Mouse (Mus musculus): ENCODE measurements around the gene Lef1. TPM values are rescaled to one million over a fixed set of nuclear protein-coding genes. Genes with fewer than 3 reads are reported as not detected.

The Lef1 gene
- total RNA-seq, 1 experiment from 2014 or later, result 39.2 TPM

GRCm38 (mm10) chr3:131137119-131137781 lies 27.0 kb downstream of the Lef1 start:
- ATAC-seq (ENCODE audit: extremely low read depth, insufficient number of reproducible peaks, low FRiP score, poor library complexity, severe bottlenecking), result no peak

- ATAC-seq (ENCODE audit: extremely low read depth, insufficient number of reproducible peaks, low FRiP score, poor library complexity, severe bottlenecking), result no peak
Measured at GRCm38 (mm10) chr3:131138224-131138623, 28.0 kb downstream of the Lef1 start.

- no peak for ATAC-seq (ENCODE audit: extremely low read depth, insufficient number of reproducible peaks, low FRiP score, poor library complexity, severe bottlenecking)
Measured at GRCm38 (mm10) chr3:131138797-131139196, 28.5 kb downstream of the Lef1 start.

- peak; percentile 18; the same call in 1 of the 2 replicates for ATAC-seq (ENCODE audit: extremely low read depth, insufficient number of reproducible peaks, low FRiP score, poor library complexity, severe bottlenecking)
Measured at GRCm38 (mm10) chr3:131139345-131140090, 29.2 kb downstream of the Lef1 start.

- ATAC-seq (ENCODE audit: extremely low read depth, insufficient number of reproducible peaks, low FRiP score, poor library complexity, severe bottlenecking), result no peak
Measured at GRCm38 (mm10) chr3:131140091-131140462, 29.8 kb downstream of the Lef1 start.

GRCm38 (mm10) chr3:131141546-131141945 lies 31.3 kb downstream of the Lef1 start:
- ATAC-seq (ENCODE audit: extremely low read depth, insufficient number of reproducible peaks, low FRiP score, poor library complexity, severe bottlenecking), result no peak

GRCm38 (mm10) chr3:131144250-131144649 lies 34.0 kb downstream of the Lef1 start:
- ATAC-seq (ENCODE audit: extremely low read depth, insufficient number of reproducible peaks, low FRiP score, poor library complexity, severe bottlenecking), result no peak

GRCm38 (mm10) chr3:131152921-131153320 lies 42.6 kb downstream of the Lef1 start:
- no peak for ATAC-seq (ENCODE audit: extremely low read depth, insufficient number of reproducible peaks, low FRiP score, poor library complexity, severe bottlenecking)

- ATAC-seq (ENCODE audit: extremely low read depth, insufficient number of reproducible peaks, low FRiP score, poor library complexity, severe bottlenecking), result no peak
Measured at GRCm38 (mm10) chr3:131153896-131154295, 43.6 kb downstream of the Lef1 start.

GRCm38 (mm10) chr3:131154576-131154975 lies 44.3 kb downstream of the Lef1 start:
- no peak for ATAC-seq (ENCODE audit: extremely low read depth, insufficient number of reproducible peaks, low FRiP score, poor library complexity, severe bottlenecking)

- ATAC-seq (ENCODE audit: extremely low read depth, insufficient number of reproducible peaks, low FRiP score, poor library complexity, severe bottlenecking), result no peak
Measured at GRCm38 (mm10) chr3:131155066-131155465, 44.8 kb downstream of the Lef1 start.

GRCm38 (mm10) chr3:131155657-131156056 lies 45.4 kb downstream of the Lef1 start:
- ATAC-seq (ENCODE audit: extremely low read depth, insufficient number of reproducible peaks, low FRiP score, poor library complexity, severe bottlenecking), result no peak

- no peak for ATAC-seq (ENCODE audit: extremely low read depth, insufficient number of reproducible peaks, low FRiP score, poor library complexity, severe bottlenecking)
Measured at GRCm38 (mm10) chr3:131156377-131156776, 46.1 kb downstream of the Lef1 start.

- ATAC-seq (ENCODE audit: extremely low read depth, insufficient number of reproducible peaks, low FRiP score, poor library complexity, severe bottlenecking), result peak; percentile 42; the same call in 1 of the 2 replicates
Measured at GRCm38 (mm10) chr3:131157471-131157870, 47.2 kb downstream of the Lef1 start.

GRCm38 (mm10) chr3:131159204-131159760 lies 49.0 kb downstream of the Lef1 start:
- ATAC-seq (ENCODE audit: extremely low read depth, insufficient number of reproducible peaks, low FRiP score, poor library complexity, severe bottlenecking), result no peak

GRCm38 (mm10) chr3:131159881-131160615 lies 49.8 kb downstream of the Lef1 start:
- no peak for ATAC-seq (ENCODE audit: extremely low read depth, insufficient number of reproducible peaks, low FRiP score, poor library complexity, severe bottlenecking)

- no peak for ATAC-seq (ENCODE audit: extremely low read depth, insufficient number of reproducible peaks, low FRiP score, poor library complexity, severe bottlenecking)
Measured at GRCm38 (mm10) chr3:131160921-131161320, 50.6 kb downstream of the Lef1 start.

GRCm38 (mm10) chr3:131167731-131168130 lies 57.5 kb downstream of the Lef1 start:
- ATAC-seq (ENCODE audit: extremely low read depth, insufficient number of reproducible peaks, low FRiP score, poor library complexity, severe bottlenecking), result no peak

GRCm38 (mm10) chr3:131169161-131169560 lies 58.9 kb downstream of the Lef1 start:
- no peak for ATAC-seq (ENCODE audit: extremely low read depth, insufficient number of reproducible peaks, low FRiP score, poor library complexity, severe bottlenecking)
